Mouse (Mus musculus): Measurements from ENCODE around the gene Cdh3.

Cdh3 gene

DNA sequence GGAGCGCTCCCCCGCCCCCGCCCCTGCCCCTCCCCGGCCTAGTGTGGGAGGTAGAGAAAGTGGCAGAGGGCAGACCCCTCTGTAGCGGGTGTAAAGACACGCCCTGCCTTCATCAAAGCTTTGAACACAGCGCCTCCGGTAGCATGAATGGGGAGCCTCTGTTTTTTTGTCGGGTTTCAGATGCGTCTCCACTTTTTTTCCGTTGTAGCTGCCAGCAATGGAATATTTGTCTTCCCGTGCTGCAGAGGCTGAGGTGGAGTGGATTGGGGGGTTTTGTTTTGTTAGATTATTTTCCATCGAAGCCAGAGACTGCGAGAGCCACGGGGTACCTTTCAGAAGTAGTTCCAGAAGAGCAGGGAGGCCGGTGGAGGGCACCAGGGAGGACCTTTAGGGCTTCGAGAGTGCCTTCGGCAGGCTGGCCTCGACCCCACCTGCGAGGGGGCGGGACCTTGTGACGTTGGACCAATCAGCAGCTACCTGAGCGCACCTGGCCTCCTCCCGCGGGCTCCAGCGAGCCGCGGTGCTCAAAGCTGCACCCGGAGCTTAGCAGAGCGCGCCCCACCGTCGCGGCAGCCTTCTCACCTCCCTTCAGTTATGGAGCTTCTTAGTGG, at the start of gene Cdh3:
TSS of gene Cdh3 (plus strand) at position 527 of the 611 bp plus-strand sequence.
- peak in 1 of 2 experiments; percentile 23 for DNase-seq (ENCODE audit: low spot score in 2 of 2)

- no peak for DNase-seq (ENCODE audit: low spot score in 2 of 2)
Measured at GRCm38 (mm10) chr8:106462131-106462530, 48.6 kb upstream of the Cdh3 start.

DNA sequence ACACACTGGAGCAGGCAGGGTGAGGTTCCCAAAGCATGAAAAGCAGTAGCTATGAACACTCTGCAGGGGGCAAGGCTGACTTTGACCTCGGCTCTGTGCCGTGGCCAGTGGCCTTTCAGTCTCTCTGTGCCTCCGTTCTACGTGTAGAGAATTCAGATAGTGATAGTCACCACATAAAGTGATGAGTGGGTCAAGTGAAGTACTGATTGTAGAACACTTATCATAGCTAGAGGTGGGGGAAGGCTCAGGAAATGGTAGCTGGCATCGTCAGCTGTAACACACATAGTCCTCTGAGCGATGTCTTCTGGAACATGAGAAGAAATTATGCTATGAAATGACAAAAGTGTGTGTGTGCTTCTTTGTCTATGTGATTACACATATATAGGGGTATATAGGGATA, 46.9 kb upstream of the Cdh3 start:
- DNase-seq (ENCODE audit: low spot score in 2 of 2) = no peak

- DNase-seq (ENCODE audit: low spot score in 2 of 2) = no peak
Measured at GRCm38 (mm10) chr8:106469485-106469884, 41.2 kb upstream of the Cdh3 start.

DNA sequence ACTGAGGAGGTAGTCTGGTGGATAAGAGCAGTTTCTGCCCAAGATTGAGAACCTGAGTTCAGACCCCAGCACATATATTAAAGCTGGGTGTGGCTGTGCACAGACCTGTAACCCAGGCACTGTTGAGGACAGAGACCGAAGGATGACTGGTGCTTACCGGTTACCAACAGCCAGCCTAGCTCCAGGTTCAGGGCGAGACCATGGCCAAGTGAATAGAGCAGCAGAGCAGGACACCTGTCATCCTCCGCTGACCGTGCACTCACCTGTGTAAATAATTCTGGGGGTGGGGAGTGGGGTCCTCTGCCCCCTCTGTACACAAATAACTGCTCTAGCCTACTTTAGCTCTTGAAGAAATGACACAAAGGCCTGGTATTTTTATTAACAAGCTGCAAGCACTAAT, 36.7 kb upstream of the Cdh3 start:
- DNase-seq (ENCODE audit: low spot score in 2 of 2) = no peak

- no peak for DNase-seq (ENCODE audit: low spot score in 2 of 2)
Measured at GRCm38 (mm10) chr8:106500018-106500685, 10.5 kb upstream of the Cdh3 start, which contains the start of gene 6030452D12Rik. 6030452D12Rik (plus strand) TSS chr8:106500522.

DNA sequence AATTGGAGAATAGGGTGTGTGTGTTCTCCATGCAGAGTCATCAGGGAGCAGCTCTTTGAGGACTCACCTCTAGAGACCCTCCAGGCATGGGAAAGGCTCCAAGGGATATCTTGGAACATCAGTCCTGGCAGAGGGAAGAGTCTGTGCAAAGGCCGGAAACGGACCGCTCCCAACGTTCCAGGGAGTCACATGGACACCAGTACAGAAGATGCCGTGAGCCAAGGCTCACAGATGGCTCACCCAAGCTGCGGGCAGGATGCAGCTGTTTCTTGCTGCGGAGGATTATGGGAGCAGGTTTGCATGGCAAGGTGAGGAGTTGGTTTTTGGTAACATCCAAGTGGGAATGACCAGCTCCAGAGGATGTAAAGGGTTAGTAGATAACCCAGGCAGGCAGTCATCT, 6.5 kb upstream of the Cdh3 start:
- no peak for DNase-seq (ENCODE audit: low spot score in 2 of 2)

- DNase-seq (ENCODE audit: low spot score in 2 of 2) = no peak
Measured at GRCm38 (mm10) chr8:106505328-106505965, 5.2 kb upstream of the Cdh3 start.

DNA sequence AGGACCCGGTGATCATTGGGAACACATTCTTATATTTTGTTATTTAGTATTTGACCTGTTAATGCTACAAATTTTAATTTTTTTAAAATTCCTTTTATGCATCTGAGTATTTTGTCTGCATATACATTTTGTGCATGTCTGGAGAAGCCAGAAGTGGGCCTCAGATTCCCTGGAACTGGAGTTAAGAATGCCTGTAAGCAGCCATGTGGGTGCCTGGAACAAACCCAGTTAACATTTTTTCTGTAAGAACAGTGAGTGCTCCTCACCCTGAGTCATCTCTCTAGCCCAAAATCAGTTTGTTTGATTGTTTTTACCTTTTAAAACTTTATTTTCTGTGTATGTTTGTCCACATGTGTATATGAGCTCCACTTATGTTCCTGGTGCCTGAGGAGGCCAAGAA, 4.6 kb upstream of the Cdh3 start:
- no peak for DNase-seq (ENCODE audit: low spot score in 2 of 2)

DNA sequence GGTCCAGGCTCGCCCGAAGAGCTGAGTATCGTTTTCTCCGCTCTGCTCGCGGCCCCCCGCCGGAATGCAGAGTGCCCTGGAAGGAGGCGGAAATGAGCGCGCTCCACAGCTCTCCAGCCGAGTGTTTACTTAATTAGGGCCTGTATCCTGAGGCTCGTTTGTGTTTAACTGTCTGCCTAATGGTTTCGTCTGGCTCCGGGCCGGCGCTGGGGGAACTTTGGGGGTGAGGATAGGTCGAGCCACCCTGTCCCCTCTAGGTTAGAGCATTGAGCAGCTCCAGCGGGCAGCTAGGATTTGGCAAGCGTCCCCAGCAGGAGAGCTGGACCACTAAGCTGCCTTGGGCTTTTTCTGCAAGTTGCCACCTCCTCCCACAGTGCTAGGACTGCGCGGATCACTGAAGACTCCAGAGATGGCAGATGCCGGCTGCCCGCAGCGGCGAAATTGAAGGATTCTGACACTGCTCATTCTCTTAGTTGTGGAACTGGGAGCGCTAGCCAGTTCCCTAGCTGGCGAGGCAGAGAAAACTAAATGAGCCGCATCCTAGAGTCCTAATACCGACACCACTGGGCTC, 2.8 kb upstream of the Cdh3 start:
- no peak for DNase-seq (ENCODE audit: low spot score in 2 of 2)

DNA sequence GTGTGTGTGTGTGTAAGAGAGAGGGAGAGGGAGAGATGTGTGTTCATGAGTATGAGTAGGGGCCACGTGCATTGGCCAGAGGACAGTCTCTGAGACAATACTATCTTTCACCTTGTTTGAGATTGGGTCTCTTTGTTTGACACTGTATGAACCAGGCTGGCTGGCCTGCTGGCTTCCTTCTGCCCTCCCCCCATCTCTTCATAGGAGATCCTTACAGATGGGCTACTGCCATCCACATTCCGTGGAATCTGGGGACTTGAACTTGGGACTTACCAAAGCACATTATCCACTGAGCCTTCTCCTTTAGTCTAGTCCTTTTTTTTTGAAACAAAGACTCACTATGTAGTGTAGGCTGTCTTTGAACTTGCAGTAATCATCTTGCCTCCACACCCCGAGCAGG, 2.2 kb upstream of the Cdh3 start:
- DNase-seq (ENCODE audit: low spot score in 2 of 2) = no peak

GRCm38 (mm10) chr8:106509079-106509780, 1.5 kb upstream of the Cdh3 start:
- DNase-seq (ENCODE audit: low spot score in 2 of 2) = no peak

- no peak for DNase-seq (ENCODE audit: low spot score in 2 of 2)
Measured at GRCm38 (mm10) chr8:106511065-106511501, 392 bp downstream of the Cdh3 start.

DNA sequence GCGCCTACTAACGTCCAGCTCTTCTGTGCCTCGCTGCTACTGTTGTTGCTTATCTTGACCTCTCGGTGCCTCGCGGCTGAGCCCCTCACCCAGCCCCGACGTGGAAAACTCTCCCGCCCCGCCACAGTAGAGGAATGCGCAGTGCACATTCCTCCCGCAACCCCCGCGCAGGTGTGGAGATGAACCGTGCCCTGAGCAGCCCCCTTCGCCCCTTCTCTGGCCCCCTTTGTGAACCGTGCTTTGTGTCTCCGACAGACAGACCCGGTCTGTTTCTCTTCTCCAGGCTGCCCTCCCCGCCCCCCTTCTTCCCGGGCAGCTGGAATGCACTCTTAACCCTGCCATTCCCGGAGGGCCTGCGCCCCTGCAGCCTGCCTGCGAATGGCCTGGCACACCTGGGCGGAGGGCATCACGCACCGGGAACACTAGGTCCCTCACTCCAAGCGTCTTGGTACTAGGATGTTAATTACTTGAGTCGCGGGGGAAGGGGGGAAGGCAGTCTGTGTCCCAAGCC, 895 bp downstream of the Cdh3 start:
- DNase-seq (ENCODE audit: low spot score in 2 of 2) = no peak

- no peak for DNase-seq (ENCODE audit: low spot score in 2 of 2)
Measured at GRCm38 (mm10) chr8:106512475-106513150, 1.9 kb downstream of the Cdh3 start.

DNA sequence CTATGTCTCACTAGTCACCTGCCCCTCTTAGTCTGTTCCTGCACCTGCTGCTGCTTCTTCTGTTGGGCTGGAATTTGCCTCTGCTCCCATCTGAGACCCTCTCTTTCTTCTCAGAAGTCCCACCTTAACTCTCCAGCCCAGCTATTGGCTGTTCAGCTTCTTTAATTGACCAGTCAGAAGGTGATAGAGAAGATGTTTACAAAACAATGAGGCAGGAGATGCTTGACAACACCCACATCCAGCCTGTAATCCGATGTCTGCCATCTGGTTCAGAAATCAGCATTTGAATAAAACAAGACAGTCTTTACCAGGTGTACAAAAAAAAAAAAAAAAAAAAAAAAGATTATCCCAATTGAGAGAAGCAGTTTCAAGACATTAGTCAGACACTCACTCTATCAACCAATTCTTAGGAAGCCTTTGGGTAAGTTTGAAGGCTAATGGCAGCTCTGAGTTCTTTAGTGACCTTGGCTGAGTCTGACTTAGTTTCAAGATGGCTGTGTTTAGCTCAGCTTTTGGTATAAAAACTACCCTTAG, 5.3 kb downstream of the Cdh3 start:
- DNase-seq (ENCODE audit: low spot score in 2 of 2) = no peak

DNA sequence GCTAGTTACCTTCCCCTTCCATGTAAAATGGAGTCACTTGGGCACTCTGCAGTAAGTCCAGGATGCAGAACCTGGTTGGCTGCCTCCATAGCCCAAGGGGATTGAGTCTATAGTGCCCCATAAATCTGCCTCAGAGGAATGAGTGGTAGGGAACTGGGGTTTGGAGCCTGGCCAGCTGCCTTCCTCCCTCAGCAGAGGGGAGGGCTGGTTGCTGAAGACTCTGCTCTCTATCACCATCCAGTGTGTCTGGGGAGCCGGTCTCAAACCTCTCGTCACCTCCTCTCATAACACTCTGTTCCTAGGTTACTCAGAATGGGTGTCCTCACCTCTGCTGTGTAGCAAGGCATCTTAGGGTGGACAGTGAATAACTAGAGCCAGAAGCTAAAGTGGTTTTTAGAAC, 5.9 kb downstream of the Cdh3 start:
- no peak for DNase-seq (ENCODE audit: low spot score in 2 of 2)

GRCm38 (mm10) chr8:106518763-106519162, 8.1 kb downstream of the Cdh3 start:
- no peak for DNase-seq (ENCODE audit: low spot score in 2 of 2)

- no peak for DNase-seq (ENCODE audit: low spot score in 2 of 2)
Measured at GRCm38 (mm10) chr8:106520578-106520977, 9.9 kb downstream of the Cdh3 start.

- DNase-seq (ENCODE audit: low spot score in 2 of 2) = no peak
Measured at GRCm38 (mm10) chr8:106521845-106522244, 11.2 kb downstream of the Cdh3 start.

GRCm38 (mm10) chr8:106526725-106527124, 16.0 kb downstream of the Cdh3 start:
- DNase-seq (ENCODE audit: low spot score in 2 of 2) = no peak

All from spleen, postnatal 10 days (tissue).